Mouse (Mus musculus): Measurements from ENCODE around the gene Cnih4. TPM values are rescaled to one million over a fixed set of nuclear protein-coding genes. Genes with fewer than 3 reads are reported as not detected.

Cnih4 gene
- 95.4 and 115 TPM in 2 replicates for polyA plus RNA-seq (2015; fragmentation: Nextera tagmentation; extraction: Ambion mirVana)

GRCm38 (mm10) chr1:181143950-181144836, at the start of gene Cnih4, which contains the start of gene Nvl:
Gene Cnih4, plus strand, starts transcription at chr1:181144693.
Gene Nvl, minus strand, starts transcription at chr1:181144204.
- Histone ChIP-seq H3K9me3 (ENCODE audit: low read length) (no peaks in the 10 kb centered on the region), H3K27me3 (replicated peaks; ENCODE audit: insufficient read depth, low read length) (no peaks in the 10 kb centered on the region), H3K4me1 (ENCODE audit: insufficient read depth, low read depth, low read length) (peaks cover 12% of the 10 kb centered on the region; the same call in 1 of the 2 replicates), H3K27ac (ENCODE audit: low read length) (peak within 1 kb of the TSS; percentile 89), H3K4me2 (replicated peaks; ENCODE audit: low read depth, low read length) (peak within 1 kb of the TSS; percentile 65), H3K36me3 (ENCODE audit: insufficient read depth, low read length) (no peaks in the 10 kb centered on the region), H3K4me3 (ENCODE audit: low read depth, low read length) (peak within 1 kb of the TSS; percentile 81), H3K9ac (replicated peaks; ENCODE audit: low read depth) (peak within 1 kb of the TSS; percentile 39)
- ATAC-seq: peak; percentile 99
- TF ChIP-seq CTCF (IDR thresholded peaks at IDR 0.05): peak; percentile 32
- TF ChIP-seq EP300 (IDR thresholded peaks at IDR 0.05): peak; percentile 75
- DNase-seq (ENCODE audit: low spot score): peak; percentile 98
- WGBS: 1% methylated on average over 52 of the region's 52 CpGs

GRCm38 (mm10) chr1:181117112-181117511, 27.4 kb upstream of the Cnih4 start:
- H3K4me3 ChIP-seq (ENCODE audit: low read depth, low read length): no peak overlapping the region
- no peak overlapping the region for H3K4me2 ChIP-seq (replicated peaks; ENCODE audit: low read depth, low read length)
- H3K4me1 ChIP-seq (ENCODE audit: insufficient read depth, low read depth, low read length): no peaks in the 10 kb centered on the region
- H3K36me3 ChIP-seq (ENCODE audit: insufficient read depth, low read length): peaks cover 27% of the 10 kb centered on the region
- TF ChIP-seq CTCF (IDR thresholded peaks at IDR 0.05): no peak
- no peak for TF ChIP-seq EP300 (IDR thresholded peaks at IDR 0.05)
- ATAC-seq: no peak
- H3K27me3 ChIP-seq (replicated peaks; ENCODE audit: insufficient read depth, low read length): no peaks in the 10 kb centered on the region
- WGBS: 89% methylated on average over 4 of the region's 4 CpGs
- no peak overlapping the region for H3K9ac ChIP-seq (replicated peaks; ENCODE audit: low read depth)
- no peak for DNase-seq (ENCODE audit: low spot score)
- no peak overlapping the region for H3K27ac ChIP-seq (ENCODE audit: low read length)
- no peaks in the 10 kb centered on the region for H3K9me3 ChIP-seq (ENCODE audit: low read length)

DNA sequence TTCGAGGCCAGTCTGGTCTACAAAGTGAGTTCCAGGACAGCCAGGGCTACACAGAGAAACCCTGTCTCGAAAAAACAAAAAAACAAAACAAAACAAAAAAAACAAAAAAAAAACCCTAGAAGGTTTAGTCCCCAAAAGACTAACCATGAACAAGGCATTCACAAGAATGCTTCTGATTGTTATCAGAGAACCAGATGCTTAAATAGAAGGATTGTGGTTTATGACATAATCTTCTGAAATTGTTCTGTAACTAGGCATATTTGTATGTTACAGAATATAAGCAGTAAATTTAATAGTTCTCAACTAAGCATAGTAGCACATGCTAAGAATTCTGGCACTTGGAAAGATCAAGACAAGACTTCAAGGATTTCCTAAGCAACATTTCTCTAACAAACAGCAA, 20.3 kb upstream of the Cnih4 start:
- DNase-seq (ENCODE audit: low spot score) (no peak), ATAC-seq (no peak)
- Histone ChIP-seq H3K36me3 (ENCODE audit: insufficient read depth, low read length) (peaks cover 30% of the 10 kb centered on the region), H3K27ac (ENCODE audit: low read length) (no peak overlapping the region), H3K4me3 (ENCODE audit: low read depth, low read length) (no peak overlapping the region), H3K9me3 (ENCODE audit: low read length) (no peaks in the 10 kb centered on the region), H3K27me3 (replicated peaks; ENCODE audit: insufficient read depth, low read length) (no peaks in the 10 kb centered on the region), H3K4me1 (ENCODE audit: insufficient read depth, low read depth, low read length) (no peaks in the 10 kb centered on the region), H3K9ac (replicated peaks; ENCODE audit: low read depth) (no peak overlapping the region), H3K4me2 (replicated peaks; ENCODE audit: low read depth, low read length) (no peak overlapping the region)
- whole genome bisulfite sequencing: 93% methylated on average over 2 of the region's 2 CpGs
- TF ChIP-seq EP300 (IDR thresholded peaks at IDR 0.05) (no peak), CTCF (IDR thresholded peaks at IDR 0.05) (no peak)

- WGBS: 97% methylated on average over 3 of the region's 3 CpGs
- TF ChIP-seq CTCF (IDR thresholded peaks at IDR 0.05) (no peak), EP300 (IDR thresholded peaks at IDR 0.05) (no peak)
- no peaks in the 10 kb centered on the region for H3K9me3 ChIP-seq (ENCODE audit: low read length)
- no peak overlapping the region for H3K4me2 ChIP-seq (replicated peaks; ENCODE audit: low read depth, low read length)
- DNase-seq (ENCODE audit: low spot score) (no peak), ATAC-seq (no peak)
- no peak overlapping the region for H3K9ac ChIP-seq (replicated peaks; ENCODE audit: low read depth)
- peaks cover 31% of the 10 kb centered on the region; the same call in 1 of the 2 replicates for H3K36me3 ChIP-seq (ENCODE audit: insufficient read depth, low read length)
- no peaks in the 10 kb centered on the region for H3K4me1 ChIP-seq (ENCODE audit: insufficient read depth, low read depth, low read length)
- H3K4me3 ChIP-seq (ENCODE audit: low read depth, low read length): no peak overlapping the region
- H3K27ac ChIP-seq (ENCODE audit: low read length): no peak overlapping the region
- no peaks in the 10 kb centered on the region for H3K27me3 ChIP-seq (replicated peaks; ENCODE audit: insufficient read depth, low read length)
Measured at GRCm38 (mm10) chr1:181125916-181126315, 18.6 kb upstream of the Cnih4 start.

DNA sequence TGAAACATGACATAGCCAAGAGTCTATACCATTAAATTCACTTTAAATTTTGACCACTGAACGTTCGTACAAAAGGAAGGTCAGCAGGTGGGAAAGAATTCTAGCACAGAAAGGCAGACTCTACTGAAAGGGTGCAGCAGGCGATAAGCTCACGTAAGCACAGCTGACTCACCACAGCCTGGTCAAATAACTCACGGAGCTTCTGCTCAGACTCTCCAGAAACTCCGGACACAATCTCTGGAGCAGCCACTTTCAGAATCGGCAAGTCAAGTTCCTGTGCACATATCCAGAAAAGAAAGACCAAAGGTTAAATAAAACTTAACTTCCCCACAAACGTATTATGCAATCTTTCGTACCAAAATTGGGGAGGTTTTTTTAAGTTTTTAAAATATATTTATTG, 17.7 kb upstream of the Cnih4 start:
- Histone ChIP-seq H3K4me2 (replicated peaks; ENCODE audit: low read depth, low read length) (no peak overlapping the region), H3K27ac (ENCODE audit: low read length) (no peak overlapping the region), H3K9ac (replicated peaks; ENCODE audit: low read depth) (no peak overlapping the region), H3K4me1 (ENCODE audit: insufficient read depth, low read depth, low read length) (no peaks in the 10 kb centered on the region), H3K36me3 (ENCODE audit: insufficient read depth, low read length) (peaks cover 30% of the 10 kb centered on the region; the same call in 1 of the 2 replicates), H3K27me3 (replicated peaks; ENCODE audit: insufficient read depth, low read length) (no peaks in the 10 kb centered on the region), H3K4me3 (ENCODE audit: low read depth, low read length) (no peak overlapping the region), H3K9me3 (ENCODE audit: low read length) (no peaks in the 10 kb centered on the region)
- TF ChIP-seq EP300 (IDR thresholded peaks at IDR 0.05) (no peak), CTCF (IDR thresholded peaks at IDR 0.05) (no peak)
- ATAC-seq: no peak
- no peak for DNase-seq (ENCODE audit: low spot score)
- 86% methylated on average over 9 of the region's 9 CpGs for WGBS

GRCm38 (mm10) chr1:181131915-181132314, 12.6 kb upstream of the Cnih4 start:
- Histone ChIP-seq H3K4me2 (replicated peaks; ENCODE audit: low read depth, low read length) (no peak overlapping the region), H3K27me3 (replicated peaks; ENCODE audit: insufficient read depth, low read length) (no peaks in the 10 kb centered on the region), H3K36me3 (ENCODE audit: insufficient read depth, low read length) (peaks cover 28% of the 10 kb centered on the region; the same call in 1 of the 2 replicates), H3K9me3 (ENCODE audit: low read length) (no peaks in the 10 kb centered on the region), H3K4me1 (ENCODE audit: insufficient read depth, low read depth, low read length) (no peaks in the 10 kb centered on the region), H3K9ac (replicated peaks; ENCODE audit: low read depth) (no peak overlapping the region), H3K27ac (ENCODE audit: low read length) (no peak overlapping the region), H3K4me3 (ENCODE audit: low read depth, low read length) (no peak overlapping the region)
- WGBS: 89% methylated on average over 6 of the region's 6 CpGs
- ATAC-seq (no peak), DNase-seq (ENCODE audit: low spot score) (no peak)
- TF ChIP-seq EP300 (IDR thresholded peaks at IDR 0.05) (no peak), CTCF (IDR thresholded peaks at IDR 0.05) (no peak)
